Mouse (Mus musculus) cerebellum, postnatal 25 days (tissue): ENCODE measurements around the gene Rps19.
"Not testable (repeated sequence)": the region's sequence is repeated elsewhere in the genome, so short reads cannot be mapped to it uniquely, and the experiment has no call there.

Source experiments
- DNase-seq, 2 experiments: peaks; one replicate each; pipeline ENCODE4 v3.0.0; 2021; ENCODE audit warnings: mixed read lengths in 2 of 2

Gene Rps19

GRCm38 (mm10) chr7:24877588-24877987 is 6.6 kb upstream of the Rps19 start:
- DNase-seq, result no peak

- no peak for DNase-seq
Observed at GRCm38 (mm10) chr7:24879620-24880019, 4.6 kb upstream of the Rps19 start.

- no peak for DNase-seq
Observed at GRCm38 (mm10) chr7:24882416-24883199, 1.6 kb upstream of the Rps19 start.

- no peak for DNase-seq
Observed at GRCm38 (mm10) chr7:24884693-24885291, 621 bp downstream of the Rps19 start.

GRCm38 (mm10) chr7:24885468-24886307 is 1.5 kb downstream of the Rps19 start:
- DNase-seq, result no peak

GRCm38 (mm10) chr7:24886308-24886633 is 2.1 kb downstream of the Rps19 start:
- DNase-seq, result no peak

- no peak for DNase-seq
Observed at GRCm38 (mm10) chr7:24887096-24887495, 2.9 kb downstream of the Rps19 start.

- no peak for DNase-seq
Observed at GRCm38 (mm10) chr7:24889431-24890220, 5.5 kb downstream of the Rps19 start.

GRCm38 (mm10) chr7:24890281-24891216 is 6.4 kb downstream of the Rps19 start:
- DNase-seq, result peak; percentile 78 to 83

- DNase-seq, result no peak
Observed at GRCm38 (mm10) chr7:24891241-24892124, 7.3 kb downstream of the Rps19 start.

- DNase-seq, result no peak
Observed at GRCm38 (mm10) chr7:24892125-24892583, 8.0 kb downstream of the Rps19 start.

GRCm38 (mm10) chr7:24895749-24896148 is 11.6 kb downstream of the Rps19 start:
- not testable (repeated sequence) for DNase-seq

- no peak for DNase-seq
Observed at GRCm38 (mm10) chr7:24896269-24896668, 12.1 kb downstream of the Rps19 start.

GRCm38 (mm10) chr7:24897224-24897623 is 13.1 kb downstream of the Rps19 start, which contains the start of gene Cd79a:
Gene Cd79a (plus strand): TSS chr7:24897381.
- no peak for DNase-seq

GRCm38 (mm10) chr7:24897959-24898358 is 13.8 kb downstream of the Rps19 start:
- no peak for DNase-seq

- DNase-seq, result no peak
Observed at GRCm38 (mm10) chr7:24901114-24901513, 16.9 kb downstream of the Rps19 start.

- DNase-seq, result no peak
Observed at GRCm38 (mm10) chr7:24901842-24902241, 17.7 kb downstream of the Rps19 start.

- no peak for DNase-seq
Observed at GRCm38 (mm10) chr7:24902264-24902629, 18.1 kb downstream of the Rps19 start.

- peak; percentile 67 to 75 for DNase-seq
Observed at GRCm38 (mm10) chr7:24902630-24903443, 18.7 kb downstream of the Rps19 start, which contains the start of gene Arhgef1. Gene Arhgef1 (plus strand): TSS chr7:24902912.
